Mouse (Mus musculus) c-Kit-positive CD71-positive TER-119-positive erythroid progenitor cells, embryonic 14.5 days (primary cell): ENCODE data around the gene Fam186b.

Source experiments
- DNase-seq: peaks from one replicate; pipeline ENCODE4 v3.0.0-alpha.2; 2013; ENCODE audit warnings: low spot score

Fam186b gene

DNA sequence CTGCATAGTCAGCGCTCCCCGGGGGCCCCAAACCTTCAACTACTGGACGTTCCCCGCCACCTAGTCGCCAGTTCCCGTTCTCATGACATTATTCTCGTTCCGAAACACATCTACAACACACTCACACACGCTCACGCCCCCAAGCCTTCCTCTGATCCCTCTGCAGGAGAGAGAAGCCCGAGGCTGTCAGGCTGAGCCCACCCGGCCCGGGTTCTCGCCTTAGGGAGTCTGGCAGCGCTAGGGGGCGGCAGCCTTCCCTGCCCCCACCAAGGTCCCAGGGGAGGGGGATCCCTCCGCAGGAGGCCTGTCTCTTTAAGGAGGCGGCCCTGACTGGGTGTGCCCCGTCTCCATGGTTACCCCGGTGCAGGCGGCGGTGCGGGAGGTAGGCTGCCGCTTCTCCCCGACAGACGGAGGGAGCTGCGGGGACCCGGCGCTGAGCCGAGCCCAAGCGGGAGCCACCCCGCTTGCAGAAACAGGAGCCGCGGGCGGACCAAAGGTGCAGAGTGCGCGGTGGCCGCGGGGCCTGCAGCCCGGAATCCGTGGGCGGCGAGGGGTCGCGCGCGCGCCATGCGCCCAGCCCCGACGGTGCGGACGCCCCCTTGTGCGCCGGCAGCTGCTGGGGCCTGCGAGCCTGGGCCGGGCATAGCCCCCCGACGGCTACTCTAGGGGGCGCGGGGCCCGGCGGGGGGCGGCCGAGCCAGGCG lies 71.3 kb downstream of the Fam186b start, which contains the start of gene Kcnh3:
Gene Kcnh3, plus strand, starts transcription at position 654 of the 704 bp plus-strand sequence.
- DNase-seq, result peak; percentile 10

DNA sequence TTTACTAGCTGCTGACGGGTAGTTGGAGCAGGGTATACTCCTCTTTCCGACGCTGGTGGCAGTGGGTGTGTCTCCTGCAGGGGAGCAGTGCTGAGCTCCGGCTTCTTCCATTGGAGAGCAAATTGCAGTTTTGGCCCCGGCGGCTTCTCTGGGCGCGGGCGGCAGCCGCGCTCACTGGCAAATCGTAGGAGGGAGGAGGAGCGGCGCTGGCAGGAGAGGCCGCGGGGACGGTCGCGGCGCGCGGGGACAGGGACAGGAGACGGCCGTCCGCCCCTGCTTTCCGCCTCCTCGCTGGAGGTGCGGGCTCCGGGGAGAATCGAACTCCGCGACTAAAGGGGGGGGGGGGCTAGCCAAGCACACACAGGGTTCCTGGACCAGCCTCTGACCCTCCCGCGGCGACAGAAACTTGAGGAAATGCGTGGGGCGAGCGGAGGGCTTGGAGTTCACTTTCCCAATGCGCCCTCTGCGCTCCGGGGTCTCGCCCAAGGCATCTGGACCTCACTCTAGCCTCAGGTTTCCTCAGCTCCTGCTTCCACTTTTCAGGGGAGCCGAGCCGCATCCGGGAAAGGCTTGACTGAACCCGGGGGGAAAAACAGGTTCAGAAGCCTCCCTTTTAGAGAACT lies 72.0 kb downstream of the Fam186b start:
- no peak for DNase-seq

DNA sequence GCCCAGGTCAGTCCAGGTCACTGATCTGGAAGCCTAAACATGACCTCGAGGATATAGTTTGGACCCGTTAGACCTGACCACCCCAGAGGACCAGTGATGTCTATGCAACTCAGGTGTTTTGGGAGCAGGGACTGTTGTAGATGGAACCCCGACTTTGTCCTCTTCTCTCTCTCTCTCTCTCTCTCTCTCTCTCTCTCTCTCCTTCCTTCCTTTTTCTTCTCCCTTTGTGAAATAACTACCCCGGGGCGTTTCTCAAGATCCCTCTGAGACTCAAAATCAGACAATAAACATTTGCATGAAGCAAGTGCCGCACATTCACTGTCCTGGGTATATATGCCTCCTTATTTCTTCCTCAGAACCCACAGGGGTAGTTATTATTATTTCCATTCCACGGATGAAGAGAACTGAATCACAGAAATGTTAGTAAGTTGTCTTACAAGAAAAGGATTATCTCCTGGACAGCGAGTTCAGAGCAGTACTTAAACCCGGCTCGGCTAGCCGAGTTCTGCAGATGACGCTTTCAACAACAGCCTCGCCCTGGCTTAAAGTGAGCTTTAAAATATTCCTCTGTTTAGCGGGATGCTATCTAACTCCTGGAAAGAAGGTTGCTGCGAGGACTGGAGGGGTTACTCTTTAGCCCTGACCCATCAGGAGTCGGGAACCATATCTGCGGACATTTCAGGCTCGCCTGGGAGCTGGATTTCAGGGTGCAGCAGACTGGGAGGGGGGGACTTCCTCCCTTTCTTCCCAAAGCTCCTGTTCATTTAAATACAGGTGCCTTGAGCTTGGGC lies 72.7 kb downstream of the Fam186b start:
- no peak for DNase-seq

DNA sequence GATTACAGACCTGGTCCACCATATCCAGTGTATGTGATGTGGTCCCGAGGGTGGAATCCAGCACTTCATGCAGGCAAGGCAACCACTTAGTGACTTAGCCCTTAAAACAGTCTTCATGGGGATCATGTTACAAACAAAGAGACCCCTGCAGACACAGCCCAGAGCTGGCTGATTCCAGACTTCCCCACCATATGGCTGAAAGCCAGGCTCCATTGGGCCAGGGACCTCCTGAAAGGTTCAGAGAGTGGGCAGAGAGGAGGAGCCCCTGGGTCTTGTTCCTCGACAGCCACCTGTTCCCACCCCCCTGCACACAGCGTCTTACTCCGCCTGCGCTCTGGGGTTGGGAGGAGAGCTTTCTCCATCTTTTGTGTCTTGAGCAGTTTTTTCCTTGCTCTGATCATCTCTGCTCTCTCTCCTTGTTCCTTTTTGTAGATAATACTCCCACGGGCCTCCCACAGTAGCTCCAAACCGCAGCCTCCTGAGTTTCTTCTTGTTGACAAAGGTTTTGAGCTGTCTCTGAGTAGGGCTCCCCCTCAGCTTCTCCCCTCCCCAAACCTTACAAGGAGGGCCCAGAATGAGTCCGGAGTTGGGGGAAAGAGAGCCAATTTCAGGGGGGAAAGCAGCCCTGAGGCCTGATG lies 74.3 kb downstream of the Fam186b start:
- DNase-seq, result no peak
